Mouse (Mus musculus): ENCODE results near the gene Plxna1. TPM values are rescaled to one million over a fixed set of nuclear protein-coding genes. Genes with fewer than 3 reads are reported as not detected.

The Plxna1 gene
- total and polyA plus RNA-seq, 3 experiments: 7.2 to 25.8 TPM; not detected in 1

- no peak for DNase-seq (ENCODE audit: low read depth, low spot score)
- no peaks in the 10 kb centered on the region for H3K79me2 ChIP-seq (ENCODE audit: control insufficient read depth, insufficient read depth, low read length, poor library complexity)
- H3K9me3 ChIP-seq (replicated peaks; ENCODE audit: insufficient read depth, low read length): no peaks in the 10 kb centered on the region
- TF ChIP-seq POLR2AphosphoS2 (IDR thresholded peaks at IDR 0.05; ENCODE audit: low read length) (peak; percentile 41), ZKSCAN1 (IDR thresholded peaks at IDR 0.05; ENCODE audit: low read depth, low read length) (no peak)
- no peaks in the 10 kb centered on the region for H3K36me3 ChIP-seq (ENCODE audit: control insufficient read depth in 1 of 2, insufficient read depth in 2 of 2, low read length in 2 of 2)
- no peaks in the 10 kb centered on the region for H3K4me1 ChIP-seq (ENCODE audit: control insufficient read depth in 1 of 2, insufficient read depth in 2 of 2, low read length in 2 of 2)
- no peak overlapping the region for H3K27ac ChIP-seq (ENCODE audit: control insufficient read depth, low read depth, low read length)
- H3K9ac ChIP-seq (ENCODE audit: control insufficient read depth, low read depth, low read length, poor library complexity, severe bottlenecking): no peak overlapping the region
- H3K4me3 ChIP-seq (ENCODE audit: control insufficient read depth in 1 of 2, insufficient read depth in 1 of 2, low read depth in 2 of 2, low read length in 2 of 2): no peak overlapping the region
- H3K27me3 ChIP-seq (ENCODE audit: control insufficient read depth in 1 of 2, insufficient read depth in 2 of 2, low read length in 2 of 2): no peaks in the 10 kb centered on the region
Measured at GRCm38 (mm10) chr6:89315263-89315662, 47.2 kb downstream of the Plxna1 start.

- H3K27me3 ChIP-seq (ENCODE audit: control insufficient read depth in 1 of 2, insufficient read depth in 2 of 2, low read length in 2 of 2): no peaks in the 10 kb centered on the region
- H3K9ac ChIP-seq (ENCODE audit: control insufficient read depth, low read depth, low read length, poor library complexity, severe bottlenecking): no peak overlapping the region
- no peaks in the 10 kb centered on the region for H3K9me3 ChIP-seq (replicated peaks; ENCODE audit: insufficient read depth, low read length)
- H3K36me3 ChIP-seq (ENCODE audit: control insufficient read depth in 1 of 2, insufficient read depth in 2 of 2, low read length in 2 of 2): no peaks in the 10 kb centered on the region
- peak; percentile 19 for DNase-seq (ENCODE audit: low read depth, low spot score)
- no peak for TF ChIP-seq ZKSCAN1 (IDR thresholded peaks at IDR 0.05; ENCODE audit: low read depth, low read length)
- TF ChIP-seq KAT2A (conservative IDR thresholded peaks at IDR 0.05; ENCODE audit: low read depth, low read length): no peak
- no peak for TF ChIP-seq MYC (IDR thresholded peaks at IDR 0.05; ENCODE audit: low read depth, low read length)
- no peak overlapping the region for H3K4me3 ChIP-seq (ENCODE audit: control insufficient read depth in 1 of 2, insufficient read depth in 1 of 2, low read depth in 2 of 2, low read length in 2 of 2)
- H3K4me1 ChIP-seq (ENCODE audit: control insufficient read depth in 1 of 2, insufficient read depth in 2 of 2, low read length in 2 of 2): no peaks in the 10 kb centered on the region
- no peaks in the 10 kb centered on the region for H3K79me2 ChIP-seq (ENCODE audit: control insufficient read depth, insufficient read depth, low read length, poor library complexity)
- H3K27ac ChIP-seq (ENCODE audit: control insufficient read depth, low read depth, low read length): no peak overlapping the region
Measured at GRCm38 (mm10) chr6:89311518-89311917, 50.9 kb downstream of the Plxna1 start.

GRCm38 (mm10) chr6:89310236-89310635 lies 52.2 kb downstream of the Plxna1 start:
- Histone ChIP-seq H3K27ac (ENCODE audit: control insufficient read depth, low read depth, low read length) (no peak overlapping the region), H3K4me1 (ENCODE audit: control insufficient read depth in 1 of 2, insufficient read depth in 2 of 2, low read length in 2 of 2) (no peaks in the 10 kb centered on the region), H3K9me3 (replicated peaks; ENCODE audit: insufficient read depth, low read length) (no peaks in the 10 kb centered on the region), H3K4me3 (ENCODE audit: control insufficient read depth in 1 of 2, insufficient read depth in 1 of 2, low read depth in 2 of 2, low read length in 2 of 2) (no peak overlapping the region), H3K9ac (ENCODE audit: control insufficient read depth, low read depth, low read length, poor library complexity, severe bottlenecking) (no peak overlapping the region), H3K27me3 (ENCODE audit: control insufficient read depth in 1 of 2, insufficient read depth in 2 of 2, low read length in 2 of 2) (no peaks in the 10 kb centered on the region), H3K79me2 (ENCODE audit: control insufficient read depth, insufficient read depth, low read length, poor library complexity) (no peaks in the 10 kb centered on the region), H3K36me3 (ENCODE audit: control insufficient read depth in 1 of 2, insufficient read depth in 2 of 2, low read length in 2 of 2) (no peaks in the 10 kb centered on the region)
- no peak for DNase-seq (ENCODE audit: low read depth, low spot score)
- TF ChIP-seq MYB (IDR thresholded peaks at IDR 0.05; ENCODE audit: low read depth, low read length) (no peak), CHD1 (IDR thresholded peaks at IDR 0.05; ENCODE audit: low read depth, low read length) (no peak), NRF1 (IDR thresholded peaks at IDR 0.05; ENCODE audit: insufficient read depth, low read depth, low read length, poor library complexity, severe bottlenecking) (no peak), MAFK (IDR thresholded peaks at IDR 0.05; ENCODE audit: borderline replicate concordance, low read depth, low read length) (no peak), ZKSCAN1 (IDR thresholded peaks at IDR 0.05; ENCODE audit: low read depth, low read length) (no peak), TCF12 (IDR thresholded peaks at IDR 0.05; ENCODE audit: low read depth, low read length) (no peak), ELF1 (IDR thresholded peaks at IDR 0.05; ENCODE audit: low read depth, low read length) (no peak), E2F4 (IDR thresholded peaks at IDR 0.05; ENCODE audit: borderline replicate concordance, low read depth, low read length) (no peak), MYC (IDR thresholded peaks at IDR 0.05; ENCODE audit: low read depth, low read length) (no peak)

All from MEL (cell line).